Mouse (Mus musculus) T-helper 1 cell (primary cell): ENCODE data around the gene Syngr3.
"Not testable (repeated sequence)": the region's sequence is repeated elsewhere in the genome, so short reads cannot be mapped to it uniquely, and the experiment has no call there.

Experiments used
- in situ Hi-C: fragments of 300-600 bp; cut with MboI, MseI; formaldehyde crosslinking; loops from one replicate; pipeline ENCODE4 v1.15.1; 2025; ENCODE audit warnings: high pct_unique_total_duplicates

Gene Syngr3

GRCm38 (mm10) chr17:24720616-24721015 is 30.9 kb upstream of the Syngr3 start:
- in situ Hi-C loops, result not testable (repeated sequence)

DNA sequence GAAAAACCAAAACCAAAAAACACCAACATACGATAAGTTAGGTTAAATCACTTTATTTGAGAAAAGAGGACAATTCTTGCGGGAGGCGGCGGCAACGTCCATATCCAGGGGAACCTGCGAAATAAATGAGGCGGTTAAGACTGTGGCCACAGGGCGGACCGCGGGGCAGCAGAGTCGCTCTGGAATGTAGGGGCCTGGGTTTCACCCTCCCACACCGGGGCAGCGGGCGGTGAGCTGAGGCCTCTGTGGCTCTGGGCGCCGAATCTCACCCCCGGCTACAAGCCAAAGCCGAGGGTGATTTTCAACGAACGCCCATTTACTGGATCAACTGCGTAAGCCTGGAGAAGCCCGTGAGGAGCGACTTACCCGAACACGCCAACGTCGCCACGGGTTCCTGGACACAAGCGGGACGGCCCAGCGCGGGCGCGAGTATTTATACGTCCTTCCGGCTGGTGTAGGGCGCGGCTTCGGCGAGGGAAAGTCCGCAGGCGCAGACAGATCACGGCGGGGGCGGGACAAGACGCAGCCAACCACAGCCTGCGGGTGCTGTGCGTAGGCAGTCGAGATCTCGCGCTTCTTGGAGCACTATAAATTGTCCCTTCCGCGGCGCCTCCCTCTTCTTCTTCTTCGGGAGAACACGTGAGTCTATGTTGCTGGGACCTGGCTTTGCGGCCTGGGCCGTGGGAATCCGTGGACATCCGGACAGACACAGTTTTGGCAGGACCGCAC is 29.9 kb upstream of the Syngr3 start:
- in situ Hi-C loops, result no loop called here

DNA sequence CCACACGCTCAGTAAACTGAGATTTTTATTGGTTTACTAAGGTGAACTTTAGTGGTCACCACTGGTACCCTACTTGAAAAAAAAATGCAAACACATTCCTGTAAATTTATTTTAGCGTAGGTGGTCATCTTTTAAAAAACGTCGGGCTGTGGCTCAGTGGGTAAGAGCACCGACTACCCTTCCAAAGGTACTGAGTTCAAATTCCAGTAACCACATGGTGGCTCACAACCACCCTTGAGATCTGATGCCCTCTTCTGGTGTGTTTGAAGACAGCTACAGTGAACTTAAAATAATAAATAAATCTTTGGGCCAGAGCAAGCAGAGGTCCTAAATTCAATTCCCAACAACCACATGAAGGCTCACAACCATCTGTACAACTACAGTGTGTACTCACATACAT is 29.2 kb upstream of the Syngr3 start:
- in situ Hi-C loops, result not testable (repeated sequence)

- in situ Hi-C loops, result no loop called here
Observed at GRCm38 (mm10) chr17:24717943-24718342, 28.2 kb upstream of the Syngr3 start, which contains the start of the genes Rnf151 and Rps2. Rnf151 (minus strand) TSS chr17:24718063. Rps2 (plus strand) TSS chr17:24718116.

DNA sequence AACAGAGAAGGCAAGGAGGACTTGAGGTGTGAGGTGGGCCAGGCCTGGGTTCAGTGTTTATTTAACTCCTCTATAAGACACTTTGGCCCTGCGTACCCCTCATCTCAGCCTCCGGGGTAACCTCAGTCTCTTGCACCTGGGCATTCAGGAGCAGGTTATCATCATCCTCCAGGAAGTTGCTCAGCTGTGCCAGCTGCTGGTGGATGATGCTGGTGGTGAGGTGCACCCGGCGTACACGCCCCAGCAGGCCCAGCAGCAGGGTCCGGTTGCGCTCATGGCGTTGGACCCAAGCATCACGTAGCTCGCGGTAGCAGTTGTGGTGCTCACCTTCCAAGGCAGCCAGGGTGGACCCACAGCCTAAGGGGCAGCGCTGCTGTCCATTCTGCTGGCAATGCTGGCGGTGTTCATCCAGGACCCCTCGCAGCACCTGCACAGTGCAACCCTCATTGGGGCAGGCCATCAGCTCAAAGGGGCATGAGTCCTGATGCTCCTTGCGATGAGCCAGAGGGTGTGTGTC is 26.5 kb upstream of the Syngr3 start:
- in situ Hi-C loops, result no loop called here

DNA sequence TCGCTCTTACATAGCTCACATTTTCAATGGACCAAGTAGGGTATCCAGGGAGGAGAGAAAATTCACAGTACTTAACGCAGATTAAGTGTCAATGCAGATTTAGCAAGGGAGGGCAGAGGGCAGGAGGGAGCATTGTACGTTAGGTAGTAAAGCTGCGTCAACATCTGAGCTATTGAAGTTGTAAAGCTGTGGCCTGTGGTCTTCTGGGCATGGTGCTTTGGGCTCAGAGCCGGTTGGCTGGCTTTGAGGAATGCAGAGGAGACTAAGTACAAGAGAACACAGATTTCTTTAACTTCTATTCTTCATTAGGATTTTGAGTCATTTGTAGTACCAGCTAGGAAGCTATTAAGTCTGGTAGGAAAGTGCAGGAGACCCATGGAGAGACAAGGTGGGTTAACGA is 25.8 kb upstream of the Syngr3 start:
- in situ Hi-C loops, result no loop called here

DNA sequence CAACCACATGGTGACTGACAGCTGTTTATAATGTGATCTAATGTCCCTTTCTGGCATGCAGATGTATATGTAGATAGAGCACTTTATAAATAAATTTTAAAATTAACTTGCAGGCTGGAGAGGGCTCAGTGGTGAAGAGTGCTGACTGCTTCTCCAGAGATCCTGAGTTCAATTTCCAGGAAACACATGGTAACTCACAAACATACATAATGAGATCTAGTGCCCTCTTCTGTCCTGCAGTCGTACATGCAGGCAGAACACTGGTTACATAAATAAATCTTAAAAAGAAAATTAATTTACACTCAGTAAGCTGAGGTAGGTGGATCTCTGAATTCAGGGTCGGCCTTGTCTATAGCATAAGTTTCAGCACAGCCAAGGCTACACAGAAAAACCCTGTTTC is 18.9 kb upstream of the Syngr3 start:
- in situ Hi-C loops, result loop anchor here (10.0 kb wide), 1 partner anchor 564 kb away; no protein-coding TSS in a partner anchor

- in situ Hi-C loops, result loop anchor here (10.0 kb wide), 1 partner anchor 563 kb away; no protein-coding TSS in a partner anchor
Observed at GRCm38 (mm10) chr17:24707801-24708425, 18.2 kb upstream of the Syngr3 start.

- in situ Hi-C loops, result loop anchor here (10.0 kb wide), 1 partner anchor 562 kb away; no protein-coding TSS in a partner anchor
Observed at GRCm38 (mm10) chr17:24706982-24707800, 17.4 kb upstream of the Syngr3 start, which contains the start of gene Tbl3. Tbl3 (minus strand) TSS chr17:24707660.

- in situ Hi-C loops, result loop anchor here (10.0 kb wide), 1 partner anchor 561 kb away; no protein-coding TSS in a partner anchor
Observed at GRCm38 (mm10) chr17:24705821-24706220, 16.1 kb upstream of the Syngr3 start.

DNA sequence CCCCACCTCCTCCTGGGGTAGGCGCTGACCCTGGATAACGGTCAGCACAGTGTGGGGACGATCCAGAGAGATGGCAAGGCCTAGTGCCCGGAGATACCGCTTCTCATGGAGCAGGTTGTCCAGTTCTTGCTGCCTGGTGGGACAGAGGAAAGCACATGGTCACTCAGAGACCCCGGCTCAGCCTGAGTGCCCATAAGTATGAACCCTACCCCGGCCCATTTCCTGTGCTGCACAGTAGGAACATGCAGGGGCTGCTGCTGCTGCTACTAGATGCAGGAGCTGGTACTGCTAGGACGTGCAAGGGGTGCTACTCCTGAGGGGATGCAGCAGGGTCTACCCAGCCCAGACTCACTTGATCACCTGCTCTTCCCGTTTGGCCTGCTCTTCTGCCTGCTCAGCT is 11.5 kb upstream of the Syngr3 start:
- in situ Hi-C loops, result loop anchor here (10.0 kb wide), 1 partner anchor 556 kb away; no protein-coding TSS in a partner anchor

DNA sequence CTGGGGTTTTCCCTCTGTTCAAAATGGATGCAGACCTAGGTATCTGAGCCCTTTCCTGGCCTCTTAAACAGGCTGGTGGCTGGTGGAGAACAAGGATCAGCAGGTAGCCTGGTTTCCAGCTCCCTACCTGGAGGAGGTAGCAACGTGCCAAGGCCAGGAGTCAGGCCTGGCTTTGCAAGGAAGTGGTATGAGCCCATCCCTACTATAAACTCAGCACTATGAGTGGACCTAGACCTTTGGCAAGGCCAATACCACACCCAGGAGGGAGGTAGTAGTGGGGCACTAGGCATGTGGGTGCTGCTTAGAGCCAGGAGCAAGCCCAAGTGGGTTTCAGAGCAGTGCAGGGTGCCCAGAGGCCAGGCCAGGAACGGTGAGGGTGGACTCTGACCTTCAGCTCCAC is 9.7 kb upstream of the Syngr3 start:
- in situ Hi-C loops, result no loop called here

DNA sequence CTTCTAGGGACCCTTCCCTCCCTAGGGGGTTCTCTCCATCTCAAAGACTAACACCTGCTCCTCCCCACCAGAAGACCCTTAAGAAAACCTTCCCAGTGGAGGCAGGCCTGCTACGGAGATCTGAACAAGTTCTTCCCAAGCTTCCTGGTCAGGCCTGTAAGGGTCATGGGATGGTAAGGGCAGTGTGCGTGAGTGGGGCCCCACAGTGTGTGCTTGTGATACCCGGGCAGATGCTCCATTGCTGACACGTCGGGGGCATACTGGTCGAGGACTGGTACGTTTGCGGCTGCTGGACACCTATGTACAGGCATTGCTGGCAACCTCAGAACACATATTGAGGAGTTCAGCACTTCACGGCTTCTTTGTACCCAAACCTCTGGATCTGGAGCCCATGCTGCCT is 9.0 kb upstream of the Syngr3 start:
- in situ Hi-C loops, result no loop called here

- in situ Hi-C loops, result no loop called here
Observed at GRCm38 (mm10) chr17:24697985-24698384, 8.2 kb upstream of the Syngr3 start.

DNA sequence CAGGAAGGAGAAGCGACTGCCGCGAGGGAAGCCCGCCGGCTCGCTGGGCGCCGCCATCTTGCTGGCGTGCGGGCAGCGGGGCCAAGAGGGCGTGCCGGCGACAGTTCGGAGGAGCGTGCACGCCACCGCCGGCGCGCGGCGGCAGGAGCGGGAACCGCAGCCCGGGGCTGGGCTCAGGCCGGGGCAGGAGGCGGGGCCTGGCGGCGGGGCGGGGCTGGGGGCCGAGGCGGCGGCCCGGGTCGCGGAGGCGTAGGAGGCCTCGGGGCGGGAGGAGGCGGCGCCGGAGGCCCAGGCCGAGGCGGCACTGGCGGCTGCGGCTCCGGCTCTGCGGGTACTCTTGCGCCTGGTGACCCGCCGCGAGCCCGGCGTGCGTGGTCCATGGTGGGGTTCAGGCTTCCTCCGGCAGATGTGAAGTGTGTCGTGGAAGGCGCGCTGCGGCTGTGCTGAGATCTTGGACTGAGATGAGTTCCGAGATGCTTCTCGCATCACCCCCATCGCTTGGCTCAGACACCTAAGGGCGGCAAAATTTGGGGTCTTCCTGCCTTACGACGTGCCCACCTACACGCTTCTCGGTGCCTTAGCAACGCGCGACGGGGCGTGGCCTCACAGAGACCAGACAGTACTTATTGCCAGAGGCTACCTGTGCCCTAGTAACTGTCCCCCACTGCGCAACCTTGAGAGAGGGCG is 6.4 kb upstream of the Syngr3 start, which contains the start of the genes Gfer and Noxo1:
Gene Gfer (minus strand): TSS at position 146 of the 687 bp plus-strand sequence.
Gene Noxo1 (plus strand): TSS at position 224 of the 687 bp plus-strand sequence.
- in situ Hi-C loops, result no loop called here

DNA sequence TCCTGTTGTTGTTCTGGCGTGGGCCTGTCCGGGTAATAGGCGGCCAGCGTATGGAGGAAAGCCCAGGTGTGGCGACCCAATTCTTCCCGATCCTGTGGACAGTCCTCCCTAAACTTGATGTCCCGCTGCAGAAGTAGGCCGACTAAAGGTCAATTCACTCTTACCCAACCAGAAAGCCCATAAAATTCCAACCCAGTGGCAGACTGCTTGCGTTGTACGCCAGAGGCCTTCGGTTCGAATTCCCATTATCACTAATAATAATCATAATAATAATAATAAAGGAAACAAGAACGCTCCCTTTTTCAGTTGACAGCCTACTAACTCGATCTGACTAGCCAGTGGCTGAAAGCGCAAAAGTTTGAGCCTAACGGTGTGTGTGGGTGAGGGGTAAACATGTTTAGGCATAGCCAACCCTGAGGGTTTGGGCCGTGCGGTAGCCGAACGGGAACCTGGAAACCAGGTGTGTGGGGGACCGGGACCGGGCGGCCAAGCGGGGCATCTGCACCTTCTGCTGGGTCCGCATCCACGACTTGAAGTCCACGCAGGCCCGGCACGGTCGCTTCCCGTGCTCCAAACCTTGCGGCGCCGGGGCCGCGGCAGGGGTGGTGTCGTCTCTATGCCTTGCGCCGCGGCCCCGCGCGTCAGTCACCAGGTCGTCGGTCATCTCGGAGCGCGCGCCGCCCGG is 5.7 kb upstream of the Syngr3 start:
- in situ Hi-C loops, result no loop called here

DNA sequence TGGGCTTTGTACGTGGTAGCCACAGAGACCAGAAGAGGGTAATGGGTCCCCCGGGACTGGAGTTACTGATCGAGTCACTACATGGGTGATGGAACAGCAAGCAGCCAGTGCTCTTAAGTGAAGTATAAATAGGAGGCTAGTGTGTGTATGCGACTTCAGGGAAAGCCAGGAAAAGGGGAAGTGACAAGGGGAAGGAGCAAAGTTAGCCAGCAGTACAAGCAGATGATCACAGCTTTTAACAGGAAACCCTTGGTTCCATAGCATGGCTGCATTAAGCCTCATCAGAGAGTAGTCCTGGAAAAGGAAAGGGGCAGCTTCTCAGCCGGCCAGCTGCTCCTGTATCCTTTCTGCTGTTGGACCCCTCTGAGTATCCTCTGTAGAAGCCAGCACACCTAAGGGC is 2.6 kb upstream of the Syngr3 start:
- in situ Hi-C loops, result no loop called here

- in situ Hi-C loops, result no loop called here
Observed at GRCm38 (mm10) chr17:24687599-24687998, 2.2 kb downstream of the Syngr3 start.

DNA sequence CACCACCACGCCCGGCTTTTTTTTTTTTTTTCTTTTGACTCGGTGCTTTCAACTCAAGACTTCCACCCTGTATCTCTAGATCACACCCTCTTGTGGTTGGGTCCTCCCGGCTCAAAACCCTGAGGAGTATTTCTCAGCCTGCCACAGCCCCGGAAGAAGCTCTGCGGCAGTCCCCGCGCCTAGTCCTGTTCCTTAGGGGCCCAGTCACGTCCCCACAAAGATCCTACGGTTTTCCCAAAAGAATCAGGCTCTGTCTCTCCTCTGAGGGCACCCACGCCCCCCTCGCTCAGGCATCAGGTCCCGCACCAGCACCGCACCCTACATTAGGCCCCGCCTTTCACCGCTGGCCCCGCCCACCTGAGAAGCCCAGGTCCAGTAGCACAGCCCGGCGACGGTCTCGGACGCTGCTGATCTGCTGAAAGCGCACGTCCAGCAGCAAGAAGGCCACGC is 2.6 kb downstream of the Syngr3 start:
- in situ Hi-C loops, result no loop called here

DNA sequence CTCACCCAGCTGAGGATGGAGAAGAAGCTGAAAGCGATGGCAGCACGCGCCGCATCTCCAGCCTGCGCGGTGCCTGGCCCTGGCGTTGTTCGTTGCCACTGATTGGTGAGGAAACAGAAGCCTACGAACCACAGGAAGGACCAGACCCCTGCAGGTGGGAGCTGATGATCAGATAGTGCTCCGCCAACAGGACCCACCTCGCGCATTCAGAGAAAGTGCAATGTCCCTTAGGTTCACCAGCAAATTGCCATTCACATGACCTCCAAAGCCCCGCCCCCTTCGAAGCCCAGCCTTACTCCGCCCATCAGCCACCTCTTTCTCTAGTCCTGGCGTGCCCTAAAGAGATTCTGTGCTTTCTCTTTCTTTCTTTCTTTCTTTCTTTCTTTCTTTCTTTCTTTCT is 3.2 kb downstream of the Syngr3 start:
- in situ Hi-C loops, result no loop called here
